Mouse (Mus musculus) heart, embryonic 13.5 days (tissue): ENCODE data around the gene Gm20503. TPM values are rescaled to one million over a fixed set of nuclear protein-coding genes. Genes with fewer than 3 reads are reported as not detected.

Experiments
- ATAC-seq: fragments of 200-750 bp; cut with Nextera tagmentation; 2 replicates; pipeline ENCODE4 v1.8.0; 2017; ENCODE audit warnings: moderate TSS enrichment; ENCODE audit not compliant: insufficient number of reproducible peaks, low FRiP score, low TSS enrichment; ENCODE audit errors: extremely low read depth
- H3K27ac ChIP-seq: fragments of 300-500 bp; sonication (generic); replicated peaks from 2 replicates; pipeline ENCODE4 v1.5.1; 2015; ENCODE audit warnings: moderate library complexity, mild to moderate bottlenecking, inconsistent platforms
- H3K27me3 ChIP-seq: fragments of 300-500 bp; sonication (generic); replicated peaks from 2 replicates; pipeline ENCODE4 v1.6.1; 2015; ENCODE audit warnings: mild to moderate bottlenecking, inconsistent platforms
- H3K36me3 ChIP-seq: fragments of 300-500 bp; sonication (generic); 2 replicates; pipeline ENCODE4 v1.6.1; 2015; ENCODE audit warnings: mild to moderate bottlenecking, inconsistent platforms
- H3K4me1 ChIP-seq: fragments of 300-500 bp; sonication (generic); 2 replicates; pipeline ENCODE4 v1.6.1; 2015; ENCODE audit warnings: inconsistent platforms
- H3K4me2 ChIP-seq: fragments of 300-500 bp; sonication (generic); 2 replicates; pipeline ENCODE4 v1.6.1; 2015; ENCODE audit warnings: inconsistent platforms, mild to moderate bottlenecking, moderate library complexity
- H3K4me3 ChIP-seq: fragments of 300-500 bp; sonication (generic); 2 replicates; pipeline ENCODE4 v1.5.1; 2015; ENCODE audit warnings: moderate library complexity, mild to moderate bottlenecking, inconsistent platforms
- H3K9ac ChIP-seq: fragments of 300-500 bp; sonication (generic); 2 replicates; pipeline ENCODE4 v1.6.1; 2015; ENCODE audit warnings: inconsistent platforms, mild to moderate bottlenecking, moderate library complexity
- H3K9me3 ChIP-seq: fragments of 300-500 bp; sonication (generic); 2 replicates; pipeline ENCODE4 v1.6.1; 2016; ENCODE audit warnings: inconsistent platforms
- WGBS: fragments of 180-500 bp; shearing (Covaris S2); methylation state at CpG from one replicate; pipeline ENCODE4 v1.1.7; 2015; ENCODE audit warnings: mixed read lengths; 5-methylcytosine and 5-hydroxymethylcytosine counted together
- polyA plus RNA-seq: library from polyadenylated mRNA; unstranded; fragments of >200 nt; fragmentation: Nextera tagmentation; extraction: Ambion mirVana; gene quantifications from 2 replicates; pipeline ENCODE4 v1.2.1, GENCODE M21; 2015

The Gm20503 gene
- polyA plus RNA-seq, 1 experiment from 2014 or later, result 11.6 TPM

DNA sequence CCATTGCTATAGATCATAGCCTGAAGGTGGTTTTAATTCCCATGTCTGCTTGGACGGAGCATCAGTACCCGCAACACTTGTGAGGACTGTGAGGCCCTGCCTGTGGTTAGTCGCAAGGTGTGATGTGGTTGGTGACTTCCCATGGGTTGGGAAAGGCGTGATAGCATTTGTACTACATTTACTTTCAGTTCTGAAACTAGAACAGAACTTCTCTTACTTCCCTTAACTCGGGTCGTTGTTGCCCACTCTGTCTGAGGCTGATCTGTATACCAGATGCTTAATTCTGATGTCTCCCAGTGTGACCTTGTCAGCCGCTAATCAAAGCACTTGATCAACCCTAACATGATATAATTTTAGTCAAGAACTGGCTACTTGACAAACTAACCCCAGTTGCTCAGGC lies 6.2 kb downstream of the Gm20503 start:
- Histone ChIP-seq H3K4me1 (peaks cover 60% of the 10 kb centered on the region), H3K4me2 (no peak overlapping the region)

DNA sequence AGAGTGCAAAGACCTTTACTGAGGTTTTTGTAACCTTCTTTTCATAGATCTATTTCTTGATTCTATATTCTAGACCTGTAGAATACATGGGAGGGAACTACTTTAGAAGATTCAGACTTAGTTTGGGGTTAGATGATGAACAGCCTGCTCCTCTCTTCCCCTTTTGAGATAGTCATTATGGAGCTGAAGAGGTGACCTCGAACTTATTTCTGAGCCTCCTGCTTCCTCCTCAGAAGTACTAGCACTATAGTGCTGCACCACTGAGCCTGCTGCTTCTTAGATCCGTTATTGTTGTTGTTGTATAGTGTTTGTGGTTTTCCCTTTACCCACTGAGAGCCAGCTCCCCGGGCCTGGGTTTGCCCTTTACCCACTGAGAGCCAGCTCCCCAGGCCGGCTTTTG lies 6.7 kb downstream of the Gm20503 start:
- no peak overlapping the region for H3K4me2 ChIP-seq
- no peaks in the 10 kb centered on the region for H3K36me3 ChIP-seq
- no peaks in the 10 kb centered on the region for H3K27me3 ChIP-seq
- ATAC-seq, result no peak
- 70% methylated on average over 4 of the region's 4 CpGs for WGBS
- H3K9ac ChIP-seq, result no peak overlapping the region
- H3K4me1 ChIP-seq, result peaks cover 55% of the 10 kb centered on the region
- no peak overlapping the region for H3K27ac ChIP-seq
- no peaks in the 10 kb centered on the region for H3K9me3 ChIP-seq
- no peak overlapping the region for H3K4me3 ChIP-seq

More for the DNA sequence above, 6.2 kb downstream of the Gm20503 start:
- Histone ChIP-seq H3K27ac (no peak overlapping the region), H3K9ac (no peak overlapping the region), H3K27me3 (no peaks in the 10 kb centered on the region), H3K9me3 (no peaks in the 10 kb centered on the region), H3K36me3 (no peaks in the 10 kb centered on the region), H3K4me3 (no peak overlapping the region)
- no peak for ATAC-seq
- 87% methylated on average over 7 of the region's 7 CpGs for WGBS

DNA sequence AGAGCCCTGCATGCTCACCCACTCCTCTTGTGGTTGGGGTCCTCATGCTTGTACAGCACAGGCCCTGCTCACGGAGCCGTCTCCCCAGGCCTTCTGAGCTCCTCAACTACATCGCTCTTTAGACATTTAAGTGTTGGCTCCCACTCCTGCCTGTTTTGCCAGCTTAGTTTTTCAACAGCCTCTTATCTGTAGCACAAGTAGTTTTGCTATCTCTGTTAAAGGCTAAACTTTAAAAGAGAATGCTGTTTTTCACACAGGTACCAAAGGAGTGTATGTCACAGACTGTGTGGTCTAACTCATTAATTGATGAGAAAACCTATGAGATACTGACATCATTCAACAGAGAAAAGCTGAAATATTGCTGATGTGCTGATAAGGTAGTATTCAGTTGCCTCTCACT lies 8.4 kb downstream of the Gm20503 start:
- Histone ChIP-seq H3K27me3 (no peaks in the 10 kb centered on the region), H3K36me3 (no peaks in the 10 kb centered on the region), H3K4me2 (no peak overlapping the region), H3K9me3 (no peaks in the 10 kb centered on the region), H3K9ac (peak overlapping the region; percentile 52; the same call in 1 of the 2 replicates), H3K4me3 (no peak overlapping the region), H3K4me1 (peaks cover 38% of the 10 kb centered on the region), H3K27ac (no peak overlapping the region)
- no peak for ATAC-seq
- 28% methylated on average over 3 of the region's 3 CpGs for WGBS

DNA sequence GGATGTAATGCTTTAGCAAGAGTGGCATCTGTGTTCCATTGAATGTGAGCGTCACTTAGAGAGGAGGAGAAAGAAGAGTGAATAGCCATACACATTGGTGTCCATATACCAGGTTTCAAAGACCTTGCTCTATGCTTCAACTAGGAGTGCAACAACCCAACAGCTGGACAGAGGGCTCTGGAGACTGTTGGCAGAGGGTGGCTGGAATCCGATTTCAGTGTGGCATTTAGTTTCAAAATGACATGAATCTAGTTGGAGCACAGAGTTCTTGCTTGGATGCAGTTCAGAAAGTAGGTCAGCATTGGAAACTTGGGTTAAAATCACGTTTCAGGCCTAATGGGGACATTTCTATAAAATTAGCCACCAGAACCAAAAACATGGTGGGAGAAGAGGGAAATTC lies 12.2 kb downstream of the Gm20503 start:
- Histone ChIP-seq H3K9me3 (no peaks in the 10 kb centered on the region), H3K36me3 (peaks cover 27% of the 10 kb centered on the region), H3K4me3 (no peak overlapping the region), H3K27me3 (no peaks in the 10 kb centered on the region), H3K4me2 (no peak overlapping the region), H3K27ac (no peak overlapping the region), H3K4me1 (peaks cover 12% of the 10 kb centered on the region), H3K9ac (no peak overlapping the region)
- WGBS, result 85% methylated on average over 3 of the region's 3 CpGs
- ATAC-seq, result no peak

DNA sequence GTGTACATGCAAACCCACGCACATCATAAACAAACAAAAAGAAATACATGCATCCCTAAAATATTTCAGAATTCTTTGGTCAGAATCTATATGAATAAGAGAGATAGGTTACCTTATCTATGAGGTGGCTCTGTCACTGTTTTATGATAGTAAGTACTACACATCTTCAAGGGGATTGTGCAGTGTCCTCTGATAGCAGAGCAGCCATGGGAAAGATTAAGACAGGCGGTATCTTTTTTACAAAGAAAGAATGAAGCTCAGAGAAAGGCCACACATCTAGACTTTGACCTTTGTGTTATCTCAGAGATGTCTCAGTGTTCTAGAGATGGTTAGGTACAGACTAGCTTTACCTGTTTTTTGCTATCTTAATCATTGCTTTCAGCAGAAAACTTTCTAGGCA lies 13.9 kb downstream of the Gm20503 start:
- H3K9ac ChIP-seq, result no peak overlapping the region
- H3K27me3 ChIP-seq, result no peaks in the 10 kb centered on the region

DNA sequence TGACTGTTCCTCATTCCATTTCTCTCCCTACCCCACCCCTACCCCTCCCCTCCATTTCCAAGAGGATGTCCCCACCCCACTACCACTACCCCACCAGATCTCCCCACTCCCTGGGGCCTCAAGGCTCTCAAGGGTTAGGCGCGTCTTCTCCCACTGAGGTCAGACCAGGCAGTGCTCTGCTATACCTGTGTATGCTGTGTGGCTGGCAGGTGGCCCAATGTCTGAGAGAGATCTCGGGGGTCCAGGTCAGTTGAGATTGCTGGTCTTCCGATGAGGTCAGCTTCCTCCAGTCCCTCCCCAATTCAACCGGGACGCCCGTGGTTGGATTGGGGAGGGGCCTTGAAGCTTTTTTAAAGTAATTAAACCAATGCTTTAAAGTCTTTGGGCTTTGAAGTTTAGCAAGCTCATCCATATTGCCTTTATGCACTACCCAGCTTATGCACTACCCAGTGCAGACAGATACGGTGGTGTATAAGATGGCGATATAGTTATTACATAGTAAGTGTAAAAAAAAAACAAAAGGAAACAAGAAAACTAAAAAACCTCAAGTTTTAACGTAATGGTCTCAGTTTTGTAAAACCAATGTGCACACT lies 31.4 kb downstream of the Gm20503 start:
- Histone ChIP-seq H3K36me3 (peaks cover under 1% of the 10 kb centered on the region; the same call in 1 of the 2 replicates), H3K27ac (no peak overlapping the region), H3K9ac (peak overlapping the region; percentile 91), H3K9me3 (no peaks in the 10 kb centered on the region), H3K4me1 (peaks cover 11% of the 10 kb centered on the region), H3K4me2 (peak overlapping the region; percentile 81), H3K27me3 (no peaks in the 10 kb centered on the region), H3K4me3 (peak overlapping the region; percentile 83)
- ATAC-seq, result no peak
- 84% methylated on average over 10 of the region's 10 CpGs for WGBS

More for the DNA sequence above, 13.9 kb downstream of the Gm20503 start:
- no peak overlapping the region for H3K27ac ChIP-seq
- no peaks in the 10 kb centered on the region for H3K4me1 ChIP-seq
- WGBS, result 79% methylated on average over 2 of the region's 2 CpGs
- ATAC-seq, result no peak
- H3K9me3 ChIP-seq, result no peaks in the 10 kb centered on the region
- H3K36me3 ChIP-seq, result peaks cover 42% of the 10 kb centered on the region
- H3K4me3 ChIP-seq, result no peak overlapping the region
- H3K4me2 ChIP-seq, result no peak overlapping the region

DNA sequence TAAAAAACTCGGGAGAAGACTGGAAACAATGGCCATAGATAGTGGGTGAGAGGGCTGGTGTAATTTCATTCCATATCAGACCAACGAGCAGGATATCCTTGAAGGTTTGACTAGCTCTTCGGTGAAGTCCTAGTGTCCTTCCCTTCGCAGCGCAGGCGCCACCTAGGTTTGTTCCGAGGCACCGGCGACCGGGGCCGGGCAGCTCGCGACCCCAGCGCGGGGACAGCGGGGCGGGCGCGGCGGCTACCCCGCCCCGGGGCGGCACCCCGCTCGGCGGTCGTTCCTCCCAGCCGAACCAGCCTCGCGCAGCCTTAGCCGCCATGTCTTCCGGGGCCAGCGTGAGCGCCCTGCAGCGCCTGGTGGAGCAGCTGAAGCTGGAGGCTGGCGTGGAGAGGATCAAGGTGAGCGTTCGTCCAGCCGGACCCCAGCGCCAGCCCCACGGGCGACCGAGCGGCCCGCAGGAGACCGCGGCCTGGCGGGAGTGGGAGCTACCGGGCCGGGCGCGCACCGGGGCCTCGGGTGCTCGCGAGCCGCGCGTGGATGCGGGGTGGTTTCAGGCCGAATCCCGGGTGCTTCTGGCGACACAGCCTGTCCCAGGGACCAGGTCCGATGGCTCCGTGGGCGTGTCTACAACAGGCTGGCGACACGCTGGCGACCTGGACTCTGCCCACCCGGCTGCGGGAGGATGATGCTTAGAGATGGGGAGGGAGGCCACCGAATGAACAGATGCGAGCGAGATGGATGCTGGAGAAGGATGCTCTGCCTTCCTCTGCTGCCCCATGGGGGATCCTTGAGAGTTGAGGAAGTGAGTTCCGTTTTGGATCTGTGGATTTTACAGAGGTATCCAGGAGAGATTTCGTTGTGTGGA lies 32.1 kb downstream of the Gm20503 start, which contains the start of gene Gng10:
Gene Gng10, plus strand, starts transcription at position 171 of the 868 bp plus-strand sequence.
- peak within 1 kb of the TSS; percentile 53; the same call in 1 of the 2 replicates for H3K27ac ChIP-seq
- peak within 1 kb of the TSS; percentile 91 for H3K9ac ChIP-seq
- peak within 1 kb of the TSS; percentile 83 for H3K4me3 ChIP-seq
- 11% methylated on average over 70 of the region's 76 CpGs for WGBS
- H3K4me2 ChIP-seq, result peak within 1 kb of the TSS; percentile 81
- no peaks in the 10 kb centered on the region for H3K9me3 ChIP-seq
- H3K4me1 ChIP-seq, result peaks cover 11% of the 10 kb centered on the region
- ATAC-seq, result 0 out of 2 replicates have a peak, but pooled peaks have one; percentile 19
- no peaks in the 10 kb centered on the region for H3K27me3 ChIP-seq
- peaks cover under 1% of the 10 kb centered on the region; the same call in 1 of the 2 replicates for H3K36me3 ChIP-seq

DNA sequence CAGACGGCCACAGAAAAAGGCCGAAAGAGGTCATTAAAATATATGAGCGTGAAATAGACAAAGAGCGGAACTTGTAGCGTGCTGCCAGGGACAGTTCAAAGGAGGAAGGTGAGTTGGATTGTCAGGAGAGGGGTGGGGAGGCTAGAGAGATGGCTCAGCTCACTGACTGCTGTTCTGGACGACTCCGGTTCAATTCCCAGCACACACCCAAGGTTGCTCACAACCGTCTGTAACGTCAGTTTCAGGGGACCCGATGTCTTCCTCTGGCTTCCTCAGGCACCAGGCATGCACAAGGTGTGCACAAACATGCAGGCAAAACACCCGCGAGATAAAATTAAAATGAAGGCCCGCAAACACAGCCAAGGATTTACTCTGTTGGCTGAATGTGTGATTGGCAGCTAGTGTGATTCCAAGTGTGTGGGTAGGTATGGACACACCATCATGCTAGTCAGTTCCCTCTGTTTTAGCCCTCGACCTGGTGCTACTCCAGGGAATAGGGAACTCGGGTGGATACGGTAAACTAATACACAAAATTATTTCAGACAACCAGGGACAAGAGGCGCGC lies 32.9 kb downstream of the Gm20503 start:
- no peak for ATAC-seq
- H3K27me3 ChIP-seq, result no peaks in the 10 kb centered on the region
- H3K4me3 ChIP-seq, result peak overlapping the region; percentile 83
- H3K36me3 ChIP-seq, result peaks cover 8% of the 10 kb centered on the region
- 70% methylated on average over 18 of the region's 18 CpGs for WGBS
- H3K27ac ChIP-seq, result no peak overlapping the region
- peaks cover 11% of the 10 kb centered on the region for H3K4me1 ChIP-seq
- H3K9ac ChIP-seq, result peak overlapping the region; percentile 91
- H3K4me2 ChIP-seq, result peak overlapping the region; percentile 81
- H3K9me3 ChIP-seq, result no peaks in the 10 kb centered on the region

DNA sequence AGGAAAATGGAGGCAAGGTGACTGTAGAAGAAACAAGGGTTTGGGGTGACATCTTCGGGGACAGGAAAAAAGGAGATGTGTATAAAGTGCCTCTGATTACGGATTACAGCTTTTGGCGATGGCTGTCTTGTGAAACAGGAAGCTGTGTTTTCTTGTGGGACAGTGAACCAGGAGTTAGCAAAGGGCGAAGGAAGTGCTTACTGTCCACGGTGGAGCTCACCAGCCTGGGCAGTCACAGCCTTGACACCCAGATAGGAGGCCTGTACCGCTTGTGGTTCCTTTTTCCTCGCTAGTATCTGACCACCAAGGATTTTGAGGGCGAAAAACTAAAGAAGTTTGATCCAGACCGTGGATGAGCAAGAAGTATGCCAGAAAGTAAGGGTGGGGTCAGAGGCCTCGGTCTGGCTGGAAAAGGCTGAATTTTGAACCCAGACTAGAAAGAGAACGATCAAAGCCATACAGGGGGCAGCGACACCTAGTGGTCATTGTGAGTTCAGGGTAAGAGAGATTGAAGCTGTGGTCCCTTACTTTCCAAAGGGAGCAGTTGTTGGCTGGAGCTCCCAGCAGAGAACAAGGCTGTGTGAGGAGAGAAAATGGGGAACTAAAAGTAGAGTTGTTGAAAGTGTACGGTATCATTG lies 33.6 kb downstream of the Gm20503 start:
- 46% methylated on average over 13 of the region's 13 CpGs for WGBS
- H3K27me3 ChIP-seq, result no peaks in the 10 kb centered on the region
- ATAC-seq, result no peak

DNA sequence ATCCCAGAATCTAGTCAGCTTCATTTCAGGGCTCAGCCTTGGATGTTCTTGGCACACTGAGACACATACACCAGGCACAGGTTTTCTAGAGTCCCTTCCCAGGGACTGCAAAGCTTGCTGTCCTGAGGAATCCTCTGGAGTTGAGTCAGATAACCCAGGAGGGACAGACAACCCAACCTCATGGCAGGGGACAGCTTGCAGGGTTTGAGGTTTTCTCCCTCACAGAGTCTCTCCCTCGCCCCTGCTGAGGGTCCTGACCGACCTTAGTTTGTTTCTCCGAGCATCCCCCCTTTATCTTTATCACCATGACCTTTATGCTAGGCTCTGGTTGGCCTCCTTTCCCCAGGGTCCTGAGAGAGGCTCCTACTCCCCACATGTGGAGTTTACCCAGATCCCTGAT lies 34.5 kb downstream of the Gm20503 start:
- Histone ChIP-seq H3K4me2 (no peak overlapping the region), H3K9ac (no peak overlapping the region), H3K9me3 (no peaks in the 10 kb centered on the region), H3K4me3 (no peak overlapping the region), H3K4me1 (peaks cover 11% of the 10 kb centered on the region), H3K36me3 (peaks cover 10% of the 10 kb centered on the region), H3K27me3 (no peaks in the 10 kb centered on the region), H3K27ac (no peak overlapping the region)
- no peak for ATAC-seq
- 64% methylated on average over 3 of the region's 3 CpGs for WGBS

More for the DNA sequence above, 33.6 kb downstream of the Gm20503 start:
- no peaks in the 10 kb centered on the region for H3K9me3 ChIP-seq
- H3K4me2 ChIP-seq, result no peak overlapping the region
- H3K4me1 ChIP-seq, result peaks cover 11% of the 10 kb centered on the region
- 0 out of 2 replicates have a peak overlapping the region, but pooled peaks have one; percentile 13 for H3K4me3 ChIP-seq
- peaks cover 10% of the 10 kb centered on the region for H3K36me3 ChIP-seq
- H3K27ac ChIP-seq, result no peak overlapping the region
- no peak overlapping the region for H3K9ac ChIP-seq
